Mouse (Mus musculus): ENCODE results near the gene Ptprt. TPM values are rescaled to one million over a fixed set of nuclear protein-coding genes. Genes with fewer than 3 reads are reported as not detected.

The Ptprt gene
- polyA plus RNA-seq, 1 experiment from 2014 or later: 0.33 TPM

DNA sequence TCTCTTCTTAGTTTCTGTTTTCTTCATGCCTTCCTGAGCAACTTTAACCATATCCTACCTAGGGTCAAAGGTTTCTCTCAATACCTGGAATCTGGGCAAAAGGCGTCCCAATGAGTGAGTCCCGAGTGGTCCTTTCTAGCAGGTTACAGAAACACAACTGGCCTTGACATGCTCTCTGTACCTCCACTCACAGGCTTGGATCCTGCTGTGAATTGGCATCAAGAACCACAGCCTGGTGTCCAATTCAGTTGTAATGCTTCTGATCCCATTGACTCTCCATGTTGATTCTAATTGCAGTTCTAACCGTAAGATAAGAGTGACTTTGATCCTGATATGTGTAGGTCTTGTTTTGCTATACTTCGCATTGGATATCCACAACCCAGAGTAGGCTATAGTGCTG lies 776.5 kb downstream of the Ptprt start:
- 78% methylated on average over 4 of the region's 4 CpGs for WGBS
- no peaks in the 10 kb centered on the region for H3K36me3 ChIP-seq
- no peaks in the 10 kb centered on the region for H3K4me1 ChIP-seq
- no peak overlapping the region for H3K9ac ChIP-seq
- ATAC-seq (ENCODE audit: extremely low read depth, insufficient number of reproducible peaks, low FRiP score, low TSS enrichment): no peak
- H3K4me2 ChIP-seq: no peak overlapping the region
- no peak overlapping the region for H3K4me3 ChIP-seq
- H3K27ac ChIP-seq (replicated peaks): no peak overlapping the region
- H3K27me3 ChIP-seq (replicated peaks): no peaks in the 10 kb centered on the region
- H3K9me3 ChIP-seq: no peaks in the 10 kb centered on the region

DNA sequence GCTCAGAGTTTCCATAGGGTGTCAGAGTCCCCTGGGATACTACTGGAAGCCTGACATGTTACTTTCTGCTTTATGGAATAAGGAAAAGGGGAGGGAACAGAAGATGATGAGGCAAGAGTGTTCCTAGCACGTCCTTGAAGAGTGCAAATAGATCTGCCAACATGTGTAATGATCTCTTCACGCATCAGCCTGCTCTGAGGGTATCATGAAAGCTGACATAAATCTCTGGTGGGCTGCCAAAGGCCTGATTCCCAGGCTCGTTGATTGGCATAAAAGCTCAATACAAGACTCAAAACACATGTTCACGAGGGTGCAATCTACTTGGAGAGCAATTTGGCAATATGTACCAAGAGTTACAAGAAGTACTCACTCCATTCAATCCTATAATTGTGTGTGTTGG lies 778.4 kb downstream of the Ptprt start:
- Histone ChIP-seq H3K4me2 (no peak overlapping the region), H3K27me3 (replicated peaks) (no peaks in the 10 kb centered on the region), H3K9ac (no peak overlapping the region), H3K4me1 (no peaks in the 10 kb centered on the region), H3K36me3 (no peaks in the 10 kb centered on the region), H3K9me3 (no peaks in the 10 kb centered on the region), H3K27ac (replicated peaks) (no peak overlapping the region), H3K4me3 (no peak overlapping the region)
- WGBS: 60% methylated on average over 4 of the region's 4 CpGs
- ATAC-seq (ENCODE audit: extremely low read depth, insufficient number of reproducible peaks, low FRiP score, low TSS enrichment): no peak

DNA sequence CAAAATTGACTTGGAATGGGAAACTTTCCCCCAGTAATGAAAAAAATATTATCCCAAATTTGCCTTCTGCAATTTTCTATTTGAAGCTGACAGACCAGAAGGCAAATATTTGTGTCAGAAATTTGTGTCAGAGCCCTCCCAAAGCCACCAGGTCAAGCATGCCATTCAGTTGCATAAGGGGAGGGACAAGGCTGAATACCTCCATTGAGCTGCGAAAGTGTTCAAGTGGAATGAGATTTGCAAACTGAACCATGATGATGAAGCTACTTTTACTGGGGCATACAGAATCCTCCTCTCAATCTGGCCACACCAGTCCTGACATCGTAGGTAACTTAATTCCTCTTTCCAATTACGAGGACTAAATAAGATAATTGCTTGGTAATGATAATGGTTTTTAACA lies 780.0 kb downstream of the Ptprt start:
- Histone ChIP-seq H3K9ac (no peak overlapping the region), H3K4me3 (no peak overlapping the region), H3K9me3 (no peaks in the 10 kb centered on the region), H3K36me3 (no peaks in the 10 kb centered on the region), H3K4me2 (no peak overlapping the region), H3K4me1 (no peaks in the 10 kb centered on the region), H3K27ac (replicated peaks) (no peak overlapping the region), H3K27me3 (replicated peaks) (no peaks in the 10 kb centered on the region)
- no peak for ATAC-seq (ENCODE audit: extremely low read depth, insufficient number of reproducible peaks, low FRiP score, low TSS enrichment)
- 82% methylated on average over 3 of the region's 3 CpGs for WGBS

DNA sequence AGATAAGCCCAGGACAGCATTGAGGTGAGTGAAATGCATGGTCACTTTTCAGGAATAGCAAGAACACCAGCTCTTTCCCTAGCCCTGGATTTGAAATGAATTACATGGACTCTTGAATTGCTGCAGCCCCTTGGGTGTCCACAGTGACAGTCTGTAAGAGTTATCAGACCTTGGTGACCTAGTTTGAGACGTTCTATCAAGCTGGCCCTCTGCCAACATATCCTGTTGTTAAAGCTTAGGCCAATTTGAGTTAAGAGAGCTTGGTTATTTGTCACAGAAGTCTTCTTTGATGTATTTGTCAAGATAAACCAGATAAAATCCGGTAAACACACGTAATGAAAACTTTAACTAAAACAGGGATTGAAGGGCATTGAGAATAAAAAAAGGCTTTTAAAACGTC lies 795.7 kb downstream of the Ptprt start:
- Histone ChIP-seq H3K4me2 (no peak overlapping the region), H3K27me3 (replicated peaks) (no peaks in the 10 kb centered on the region), H3K27ac (replicated peaks) (no peak overlapping the region), H3K9me3 (no peaks in the 10 kb centered on the region), H3K36me3 (no peaks in the 10 kb centered on the region), H3K4me3 (no peak overlapping the region), H3K4me1 (no peaks in the 10 kb centered on the region), H3K9ac (no peak overlapping the region)
- no peak for ATAC-seq (ENCODE audit: extremely low read depth, insufficient number of reproducible peaks, low FRiP score, low TSS enrichment)
- WGBS: 45% methylated on average over 4 of the region's 4 CpGs

DNA sequence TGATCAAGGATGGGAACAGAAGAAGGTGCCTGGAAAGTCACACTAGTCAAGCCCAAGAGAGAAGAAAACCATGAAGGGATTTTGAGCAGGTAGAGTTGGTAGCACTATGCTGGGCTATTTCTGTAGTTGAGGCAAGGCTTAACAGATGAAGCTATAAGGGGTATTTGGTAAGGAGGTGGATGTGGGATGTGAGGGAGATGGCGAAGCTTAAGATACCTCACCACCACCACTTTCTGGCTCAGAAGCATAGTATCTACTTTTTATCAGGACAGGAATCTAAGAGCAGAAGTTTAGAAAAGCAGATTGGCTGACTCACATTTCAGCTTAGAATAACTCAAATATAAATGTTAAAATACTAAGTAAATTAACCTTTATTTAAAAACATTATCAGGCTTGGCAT lies 802.1 kb downstream of the Ptprt start:
- Histone ChIP-seq H3K27ac (replicated peaks) (no peak overlapping the region), H3K36me3 (no peaks in the 10 kb centered on the region), H3K9ac (no peak overlapping the region), H3K27me3 (replicated peaks) (no peaks in the 10 kb centered on the region), H3K4me1 (no peaks in the 10 kb centered on the region), H3K4me3 (no peak overlapping the region), H3K9me3 (no peaks in the 10 kb centered on the region), H3K4me2 (no peak overlapping the region)
- no peak for ATAC-seq (ENCODE audit: extremely low read depth, insufficient number of reproducible peaks, low FRiP score, low TSS enrichment)
- WGBS: 80% methylated on average over 1 of the region's 1 CpGs

DNA sequence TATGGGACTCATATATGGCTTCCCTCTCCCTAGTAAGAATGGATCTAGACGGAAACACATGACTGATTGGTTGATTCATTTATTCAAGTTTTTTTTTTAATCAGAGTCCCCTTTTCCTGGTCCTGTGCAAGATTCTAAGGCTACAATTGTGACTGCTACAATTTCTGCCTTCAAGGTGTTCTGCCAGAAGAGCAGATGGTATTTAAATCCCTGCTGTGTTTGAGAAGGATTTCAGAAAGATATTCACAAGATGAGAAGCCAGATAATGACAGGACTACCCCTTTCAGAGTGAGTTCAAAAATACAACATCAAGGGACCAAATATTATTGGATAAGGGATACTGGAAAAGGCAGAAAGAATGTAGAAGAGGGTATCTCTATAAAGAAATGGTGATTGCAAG lies 802.6 kb downstream of the Ptprt start:
- no peak overlapping the region for H3K4me2 ChIP-seq
- WGBS: 68% methylated on average over 1 of the region's 1 CpGs
- no peak overlapping the region for H3K27ac ChIP-seq (replicated peaks)
- no peak for ATAC-seq (ENCODE audit: extremely low read depth, insufficient number of reproducible peaks, low FRiP score, low TSS enrichment)
- no peaks in the 10 kb centered on the region for H3K36me3 ChIP-seq
- no peaks in the 10 kb centered on the region for H3K27me3 ChIP-seq (replicated peaks)
- H3K9ac ChIP-seq: no peak overlapping the region
- no peaks in the 10 kb centered on the region for H3K4me1 ChIP-seq
- no peak overlapping the region for H3K4me3 ChIP-seq
- no peaks in the 10 kb centered on the region for H3K9me3 ChIP-seq

DNA sequence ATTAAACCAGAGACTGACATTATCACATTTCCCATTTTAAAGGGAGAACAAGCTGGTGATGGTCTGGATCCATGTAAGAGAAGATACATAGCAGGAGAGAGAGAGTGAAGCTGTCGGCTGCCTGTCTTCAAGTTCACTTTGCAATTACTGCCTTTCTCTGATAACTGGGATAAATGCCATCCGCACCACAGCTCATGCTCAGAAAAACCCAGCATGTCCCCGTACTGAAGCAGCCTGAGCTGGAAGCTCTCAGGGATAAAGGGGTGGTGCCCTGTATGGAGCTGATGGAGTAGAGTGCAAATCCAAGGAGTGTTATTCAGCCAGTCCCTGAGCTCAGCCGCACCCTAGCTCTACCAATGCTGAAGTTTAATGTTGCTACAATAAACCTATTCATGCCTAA lies 825.9 kb downstream of the Ptprt start:
- Histone ChIP-seq H3K27me3 (replicated peaks) (no peaks in the 10 kb centered on the region), H3K4me3 (no peak overlapping the region), H3K36me3 (no peaks in the 10 kb centered on the region), H3K9me3 (no peaks in the 10 kb centered on the region), H3K9ac (no peak overlapping the region), H3K4me1 (peaks cover 3% of the 10 kb centered on the region; the same call in 1 of the 2 replicates), H3K27ac (replicated peaks) (no peak overlapping the region), H3K4me2 (no peak overlapping the region)
- ATAC-seq (ENCODE audit: extremely low read depth, insufficient number of reproducible peaks, low FRiP score, low TSS enrichment): no peak
- WGBS: 37% methylated on average over 4 of the region's 4 CpGs

DNA sequence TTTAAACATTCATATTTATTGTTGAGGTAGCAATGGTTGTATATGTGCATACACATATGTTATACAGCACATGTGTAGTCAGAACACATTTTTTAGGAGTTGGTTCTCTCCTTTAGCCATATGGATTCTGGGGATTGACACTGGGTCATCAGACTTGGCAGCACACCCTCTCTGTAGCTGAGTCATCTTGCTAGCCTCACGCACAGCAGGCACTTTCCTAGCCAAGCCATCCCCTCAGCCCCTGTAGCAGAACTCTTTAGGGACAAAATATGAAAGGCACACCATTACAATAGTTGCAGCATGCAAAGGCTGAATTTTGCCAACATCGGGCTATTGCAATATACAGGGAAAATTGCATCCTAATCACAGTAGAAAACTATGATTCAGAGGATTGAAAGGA lies 827.1 kb downstream of the Ptprt start:
- Histone ChIP-seq H3K4me1 (peaks cover 3% of the 10 kb centered on the region; the same call in 1 of the 2 replicates), H3K4me2 (no peak overlapping the region), H3K27me3 (replicated peaks) (no peaks in the 10 kb centered on the region), H3K27ac (replicated peaks) (no peak overlapping the region), H3K9me3 (no peaks in the 10 kb centered on the region), H3K9ac (no peak overlapping the region), H3K36me3 (no peaks in the 10 kb centered on the region), H3K4me3 (no peak overlapping the region)
- ATAC-seq (ENCODE audit: extremely low read depth, insufficient number of reproducible peaks, low FRiP score, low TSS enrichment): no peak
- WGBS: 58% methylated on average over 2 of the region's 2 CpGs

DNA sequence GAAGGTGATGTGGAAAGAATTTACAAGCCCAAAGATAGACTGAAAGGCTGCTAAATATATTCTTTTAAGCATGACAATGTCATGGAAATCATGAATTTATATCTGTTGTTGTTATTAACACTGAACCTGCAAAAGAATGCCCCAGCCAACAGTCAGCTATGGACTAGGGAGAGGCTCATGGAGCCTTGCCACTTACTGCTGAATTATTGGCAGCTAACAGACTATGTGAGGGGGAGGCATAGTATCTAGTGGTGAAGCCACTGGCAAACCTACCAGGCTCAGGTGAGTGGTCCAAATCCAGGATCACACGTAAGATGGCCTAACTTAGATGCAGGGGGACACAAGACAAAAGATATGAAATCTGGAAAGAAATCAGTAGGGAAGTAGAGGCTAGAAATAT lies 847.6 kb downstream of the Ptprt start:
- Histone ChIP-seq H3K4me2 (no peak overlapping the region), H3K36me3 (no peaks in the 10 kb centered on the region), H3K27me3 (replicated peaks) (no peaks in the 10 kb centered on the region), H3K9me3 (no peaks in the 10 kb centered on the region), H3K9ac (no peak overlapping the region), H3K27ac (replicated peaks) (no peak overlapping the region), H3K4me1 (peaks cover 4% of the 10 kb centered on the region; the same call in 1 of the 2 replicates), H3K4me3 (no peak overlapping the region)
- no peak for ATAC-seq (ENCODE audit: extremely low read depth, insufficient number of reproducible peaks, low FRiP score, low TSS enrichment)
- 69% methylated on average over 1 of the region's 1 CpGs for WGBS

DNA sequence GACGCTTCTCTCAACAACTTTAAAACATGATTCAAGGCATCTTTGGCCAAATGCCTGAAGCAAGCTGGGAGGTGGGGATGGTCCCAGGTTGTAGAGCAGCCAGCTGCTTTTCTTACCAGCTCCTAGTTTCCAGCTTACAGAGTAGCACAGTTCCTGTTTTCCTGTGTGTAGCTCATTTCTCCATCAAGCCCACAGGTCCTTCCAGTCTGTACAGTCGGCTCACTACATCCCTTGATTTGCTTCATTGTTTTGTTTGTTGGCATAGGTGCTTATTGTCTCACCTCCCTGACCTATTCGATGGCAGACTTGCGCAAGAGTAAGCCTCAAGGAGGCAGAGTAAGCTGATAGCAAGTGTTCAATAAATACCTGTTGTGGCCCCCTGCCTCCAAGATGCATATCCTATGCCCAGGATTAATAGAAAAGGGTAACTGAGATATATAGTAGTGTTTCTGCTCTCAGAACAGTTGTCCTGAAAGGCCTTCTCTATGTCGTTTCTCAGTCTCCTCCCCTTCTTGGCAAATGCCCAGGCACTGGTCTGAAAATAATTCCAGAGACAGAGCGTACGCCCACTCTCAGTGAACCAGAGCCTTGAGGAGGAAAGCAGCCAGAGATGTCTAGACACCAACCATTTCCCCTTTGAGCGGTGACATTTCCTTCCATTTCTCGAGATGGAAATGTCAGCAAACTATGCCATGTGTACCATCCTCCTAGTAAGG lies 852.7 kb downstream of the Ptprt start:
- Histone ChIP-seq H3K9me3 (no peaks in the 10 kb centered on the region), H3K4me1 (peaks cover 9% of the 10 kb centered on the region; the same call in 1 of the 2 replicates), H3K4me2 (no peak overlapping the region), H3K27ac (replicated peaks) (no peak overlapping the region), H3K36me3 (no peaks in the 10 kb centered on the region), H3K9ac (no peak overlapping the region), H3K4me3 (no peak overlapping the region), H3K27me3 (replicated peaks) (no peaks in the 10 kb centered on the region)
- WGBS: 56% methylated on average over 9 of the region's 9 CpGs
- ATAC-seq (ENCODE audit: extremely low read depth, insufficient number of reproducible peaks, low FRiP score, low TSS enrichment): no peak

DNA sequence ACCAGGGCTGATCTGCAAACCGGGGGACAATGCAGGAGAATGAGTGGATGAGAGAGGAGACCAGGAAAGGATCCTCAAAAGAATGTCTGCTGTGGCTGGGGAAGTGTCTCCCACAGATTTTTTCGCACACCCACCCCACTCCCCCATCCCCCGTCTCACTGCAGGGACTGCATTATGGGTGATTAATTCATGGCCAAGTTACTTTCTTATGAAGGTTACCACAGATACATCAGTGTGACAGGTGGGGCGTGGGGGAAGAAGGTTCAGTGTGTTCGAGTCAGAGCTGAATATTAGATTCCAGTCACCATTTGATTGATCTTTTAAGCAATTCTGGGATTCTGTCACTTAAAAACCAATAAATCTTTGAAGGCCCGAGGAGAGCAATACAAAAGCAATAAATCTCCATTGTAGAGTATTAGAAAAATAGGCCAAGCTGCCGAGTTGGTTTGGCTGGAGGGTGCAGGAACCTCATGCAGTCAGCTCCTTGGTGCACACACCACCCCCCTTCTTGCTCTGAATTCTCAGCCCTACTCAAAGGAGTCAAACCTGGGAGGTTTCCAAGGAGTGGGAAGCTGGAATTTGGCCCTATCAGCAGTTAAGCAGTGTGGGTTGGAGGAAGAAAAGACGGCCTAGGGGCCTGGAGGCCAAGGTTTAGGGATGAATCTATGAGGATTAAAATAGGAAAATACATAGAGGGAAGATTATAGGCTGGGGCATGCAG lies 854.5 kb downstream of the Ptprt start:
- H3K27ac ChIP-seq (replicated peaks): no peak overlapping the region
- no peaks in the 10 kb centered on the region for H3K9me3 ChIP-seq
- no peak for ATAC-seq (ENCODE audit: extremely low read depth, insufficient number of reproducible peaks, low FRiP score, low TSS enrichment)
- no peaks in the 10 kb centered on the region for H3K36me3 ChIP-seq
- H3K4me2 ChIP-seq: no peak overlapping the region
- 65% methylated on average over 8 of the region's 8 CpGs for WGBS
- no peak overlapping the region for H3K4me3 ChIP-seq
- H3K4me1 ChIP-seq: peaks cover 9% of the 10 kb centered on the region; the same call in 1 of the 2 replicates
- no peaks in the 10 kb centered on the region for H3K27me3 ChIP-seq (replicated peaks)
- no peak overlapping the region for H3K9ac ChIP-seq

DNA sequence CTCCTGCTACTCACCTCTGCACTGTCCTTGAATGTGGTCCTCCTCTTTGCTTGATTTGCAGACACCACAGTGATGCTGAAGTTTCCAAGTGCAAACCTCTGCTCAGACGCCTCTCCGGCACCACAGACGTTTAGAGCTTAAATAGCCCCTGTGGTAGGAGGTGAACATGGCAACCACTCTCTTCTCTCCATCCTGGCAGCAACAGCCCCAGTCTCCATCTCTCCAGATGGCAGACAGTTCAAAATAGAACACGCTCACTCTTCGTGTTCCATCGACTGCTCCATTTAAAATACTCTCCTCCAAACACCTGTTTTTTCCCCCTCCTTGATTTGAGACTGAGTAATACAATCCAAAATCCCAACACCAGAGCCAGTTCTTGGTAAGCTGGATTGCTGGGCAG lies 861.0 kb downstream of the Ptprt start:
- Histone ChIP-seq H3K27ac (replicated peaks) (no peak overlapping the region), H3K27me3 (replicated peaks) (no peaks in the 10 kb centered on the region), H3K4me2 (no peak overlapping the region), H3K4me3 (no peak overlapping the region), H3K9ac (no peak overlapping the region), H3K36me3 (no peaks in the 10 kb centered on the region), H3K9me3 (no peaks in the 10 kb centered on the region), H3K4me1 (no peaks in the 10 kb centered on the region)
- 72% methylated on average over 6 of the region's 6 CpGs for WGBS
- no peak for ATAC-seq (ENCODE audit: extremely low read depth, insufficient number of reproducible peaks, low FRiP score, low TSS enrichment)
